Mouse (Mus musculus) activated CD4-positive, CD25-positive, alpha-beta regulatory T cell, adult 4 months (primary cell): ENCODE data around the gene Rasgef1a. TPM values are rescaled to one million over a fixed set of nuclear protein-coding genes. Genes with fewer than 3 reads are reported as not detected.

Experiments
- ATAC-seq: one replicate; pipeline ENCODE4 v1.8.0; 2017
- polyA plus RNA-seq, 2 experiments: library from polyadenylated mRNA; unstranded; fragments of 100-300 nt; shearing (Covaris generic); gene quantifications; one replicate each; pipeline ENCODE4 v1.2.1; 2017

The Rasgef1a gene
- 1 to 10 TPM; 2.3 to 4.0 TPM for polyA plus RNA-seq

- no peak for ATAC-seq
These were observed at the start of gene Rasgef1a for GRCm38 (mm10) chr6:118010756-118011615. Gene Rasgef1a, plus strand, starts transcription at chr6:118011438.

DNA sequence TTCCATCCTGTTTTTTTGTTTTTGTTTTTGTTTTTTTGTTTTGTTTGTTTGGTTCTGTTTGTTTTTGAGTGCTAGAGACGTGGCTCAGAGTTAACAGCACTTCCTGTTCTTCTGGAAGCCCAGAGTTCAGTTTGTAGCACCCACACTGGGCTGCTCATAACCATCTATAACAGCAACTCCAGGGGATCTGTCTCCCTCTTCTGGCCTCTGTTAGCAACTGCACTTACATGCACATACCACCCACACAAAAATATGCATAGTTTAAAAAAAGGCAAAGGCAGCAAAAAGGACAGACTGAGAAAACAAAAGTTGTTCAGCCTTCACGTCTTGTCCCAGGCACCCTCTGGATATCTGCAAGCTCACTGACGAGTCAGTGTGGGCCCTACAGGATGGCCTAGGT, 48.0 kb upstream of the Rasgef1a start:
- ATAC-seq, result no peak

DNA sequence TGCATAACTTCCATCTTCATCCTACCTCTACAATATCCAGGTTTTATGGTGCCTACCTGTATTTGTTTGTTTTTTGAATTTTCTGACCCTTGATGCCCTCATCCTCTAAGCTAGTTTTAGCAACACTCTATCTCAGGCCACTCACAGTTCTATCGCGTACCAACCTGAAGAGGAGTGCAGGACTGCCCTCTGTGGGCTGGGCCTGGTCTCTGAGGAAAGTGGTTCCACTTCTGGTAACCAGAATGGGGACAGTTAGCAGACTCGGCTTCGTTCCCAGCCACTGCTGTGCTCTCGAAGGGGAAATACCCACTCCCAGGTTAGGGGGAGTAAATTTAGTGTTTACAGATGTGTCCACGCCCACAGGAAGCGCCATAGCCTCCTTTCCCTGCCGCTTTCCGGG, 44.5 kb upstream of the Rasgef1a start:
- no peak for ATAC-seq

DNA sequence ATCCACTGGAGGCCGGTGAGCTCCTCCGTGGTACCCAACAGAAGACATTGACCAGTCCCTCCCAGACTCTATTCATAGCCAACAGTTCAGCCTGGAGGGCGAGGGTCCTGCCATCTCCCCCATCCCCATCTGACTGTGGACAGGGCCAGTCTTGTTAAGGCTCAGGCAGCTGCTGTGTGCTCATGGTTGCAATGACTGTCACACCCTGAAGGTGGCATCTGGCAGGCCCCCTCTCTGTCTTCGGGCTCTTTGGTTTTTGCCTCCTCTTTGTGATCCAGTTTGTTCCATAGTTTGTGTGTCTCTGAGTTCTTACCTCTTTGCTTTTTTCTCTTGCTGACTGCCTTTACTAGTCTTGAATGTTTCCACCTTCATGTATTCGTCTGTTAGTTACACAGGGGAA, 24.1 kb upstream of the Rasgef1a start:
- no peak for ATAC-seq

- no peak for ATAC-seq
These were observed 22.0 kb upstream of the Rasgef1a start for GRCm38 (mm10) chr6:117989209-117989608.

DNA sequence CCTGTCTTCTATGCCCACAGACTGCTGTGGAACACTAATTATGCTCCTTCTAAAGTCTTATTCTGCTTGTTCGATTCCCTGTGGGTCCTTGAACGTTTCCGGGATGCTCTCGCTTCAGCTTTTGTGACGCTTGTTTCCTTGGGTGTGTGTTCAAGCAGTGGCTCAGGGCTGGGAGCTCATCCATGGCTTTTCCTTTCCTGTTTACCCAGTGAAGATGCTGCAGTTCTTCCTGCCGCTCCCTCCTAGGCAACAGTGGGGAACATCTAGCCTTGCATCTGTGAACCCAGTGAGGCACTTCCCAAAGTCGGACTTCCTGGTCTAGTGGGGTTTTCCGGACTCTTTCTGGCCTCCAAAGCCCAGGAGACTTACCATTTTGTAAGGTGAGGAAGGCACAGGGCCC, 20.6 kb upstream of the Rasgef1a start:
- no peak for ATAC-seq

- no peak for ATAC-seq
These were observed 19.9 kb upstream of the Rasgef1a start for GRCm38 (mm10) chr6:117991297-117991696.

- ATAC-seq, result no peak
These were observed 19.3 kb upstream of the Rasgef1a start for GRCm38 (mm10) chr6:117991928-117992327.

DNA sequence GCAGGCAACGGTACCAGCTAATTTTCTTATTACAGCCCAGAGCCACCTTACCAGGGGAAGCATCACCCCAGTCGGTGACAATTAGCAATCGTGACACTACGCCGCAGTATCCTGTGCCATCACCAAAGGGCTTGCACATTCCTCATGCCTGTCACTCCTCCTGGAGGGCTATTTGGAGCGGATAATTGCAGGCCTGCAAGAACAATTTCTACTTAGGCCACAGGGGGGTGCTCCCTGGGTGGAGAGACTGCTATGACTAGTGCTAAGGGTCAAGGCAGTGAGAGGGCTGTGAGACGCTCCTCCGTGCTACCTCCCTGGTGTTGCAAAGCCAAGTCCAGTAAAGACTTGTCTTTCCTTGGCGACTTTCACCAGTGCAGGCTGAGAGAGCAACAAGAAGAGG, 16.1 kb upstream of the Rasgef1a start:
- no peak for ATAC-seq

GRCm38 (mm10) chr6:118001272-118001671, 10.0 kb upstream of the Rasgef1a start:
- no peak for ATAC-seq

DNA sequence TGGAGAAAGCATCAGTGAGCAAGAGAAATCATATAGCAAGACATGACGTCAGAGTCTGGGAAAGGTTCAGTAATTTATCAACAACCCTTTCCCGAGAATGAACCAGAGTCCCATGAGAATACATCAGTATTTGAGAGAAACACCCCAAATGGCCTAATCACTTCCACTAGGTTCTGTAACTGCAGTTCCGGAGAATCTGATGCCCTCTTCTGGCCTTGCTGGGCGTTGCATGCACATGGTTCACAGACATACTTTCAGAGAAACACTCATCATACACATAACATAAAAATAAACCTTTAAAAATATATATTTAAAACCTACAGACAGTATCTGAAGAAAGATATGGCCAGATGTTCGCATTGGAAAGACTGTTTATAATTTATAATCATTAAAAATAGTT, 3.9 kb upstream of the Rasgef1a start:
- ATAC-seq, result no peak

- no peak for ATAC-seq
These were observed 3.2 kb upstream of the Rasgef1a start for GRCm38 (mm10) chr6:118007843-118008539.

- no peak for ATAC-seq
These were observed 982 bp upstream of the Rasgef1a start for GRCm38 (mm10) chr6:118010256-118010655.

DNA sequence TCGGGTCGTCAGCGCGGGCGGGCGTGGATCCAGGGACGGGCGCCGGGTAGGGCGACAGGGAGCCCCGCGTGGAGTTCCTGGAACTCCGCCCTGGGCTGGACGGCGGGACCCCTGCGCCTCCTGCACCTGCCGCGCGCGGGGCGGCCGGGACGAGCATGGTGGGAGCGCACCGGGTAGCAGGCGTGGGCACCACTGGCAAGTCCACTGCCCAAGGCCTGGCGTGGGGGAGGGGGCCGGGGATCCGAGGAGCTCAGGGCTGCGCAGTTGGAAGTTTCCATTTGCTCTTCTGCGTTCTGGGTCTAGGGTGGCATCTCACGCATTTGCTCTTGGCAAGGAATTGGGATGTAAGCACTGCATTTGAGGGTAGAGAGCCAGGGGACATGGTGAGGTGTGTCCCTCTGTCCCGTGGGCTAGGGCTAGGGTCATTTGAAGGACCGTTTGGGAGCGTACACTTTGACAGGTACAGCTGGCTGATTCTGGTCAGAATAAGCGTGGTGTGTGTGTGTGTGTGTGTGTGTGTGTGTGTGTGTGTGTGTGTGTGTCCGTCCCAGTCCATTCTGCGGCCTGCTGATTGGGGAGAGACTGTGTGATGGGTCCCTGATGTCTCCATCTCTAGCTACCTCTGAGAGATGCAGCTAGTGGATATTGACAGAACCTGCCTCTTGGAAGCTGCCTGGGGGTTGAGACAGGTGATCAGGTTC, 528 bp downstream of the Rasgef1a start:
- ATAC-seq, result no peak

DNA sequence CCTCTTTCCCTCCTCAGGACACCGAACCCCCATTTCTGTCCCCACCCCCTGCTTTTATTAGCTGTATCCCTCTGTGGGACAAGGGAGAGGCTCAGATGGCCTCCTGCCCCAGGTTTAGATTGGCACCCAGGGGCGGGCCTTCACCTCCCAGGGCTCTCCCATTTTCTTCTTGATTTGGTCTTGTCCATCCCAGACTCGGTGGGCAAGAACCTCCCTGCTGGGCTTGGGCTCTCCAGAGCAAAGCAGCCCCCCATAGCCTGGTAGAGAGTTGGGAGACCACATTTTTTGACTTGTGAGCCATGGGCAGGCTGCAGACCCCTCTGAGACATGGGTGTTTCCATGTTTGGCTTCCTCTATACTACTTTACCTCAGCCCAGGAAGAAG, 1.1 kb downstream of the Rasgef1a start:
- ATAC-seq, result no peak

GRCm38 (mm10) chr6:118012987-118013866, 2.0 kb downstream of the Rasgef1a start:
- ATAC-seq, result no peak

DNA sequence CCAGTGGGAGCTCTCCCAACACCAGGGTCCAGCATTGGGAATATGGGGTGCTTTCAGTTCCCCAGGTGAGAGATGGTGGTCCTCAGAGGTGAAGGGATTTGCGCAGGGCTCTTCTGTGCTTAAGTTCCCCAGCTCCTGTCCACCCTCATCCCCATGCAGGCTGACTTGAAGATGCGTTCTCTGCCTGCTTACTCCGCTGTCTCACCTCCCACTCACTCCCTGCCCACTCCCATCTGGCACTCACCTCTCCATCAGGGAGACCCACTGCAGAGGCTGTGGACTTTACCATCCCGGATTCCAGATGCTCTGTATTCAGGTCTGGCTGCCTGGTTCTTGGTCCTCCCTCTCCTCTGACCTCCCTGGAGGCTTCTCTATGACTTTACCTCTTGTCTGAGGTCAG, 3.6 kb downstream of the Rasgef1a start:
- ATAC-seq, result no peak

- ATAC-seq, result no peak
These were observed 4.7 kb downstream of the Rasgef1a start for GRCm38 (mm10) chr6:118015971-118016370.

- ATAC-seq, result no peak
These were observed 7.4 kb downstream of the Rasgef1a start for GRCm38 (mm10) chr6:118018666-118019065.

- no peak for ATAC-seq
These were observed 8.3 kb downstream of the Rasgef1a start for GRCm38 (mm10) chr6:118019569-118019968.

GRCm38 (mm10) chr6:118022898-118023635, 11.8 kb downstream of the Rasgef1a start:
- no peak for ATAC-seq

- ATAC-seq, result no peak
These were observed 15.8 kb downstream of the Rasgef1a start for GRCm38 (mm10) chr6:118027036-118027435.
